Mouse (Mus musculus) CD4-positive, CD25-positive, alpha-beta regulatory T cell, adult 4 months (primary cell): Measurements from ENCODE around the gene Gucy1b2. TPM values are rescaled to one million over a fixed set of nuclear protein-coding genes. Genes with fewer than 3 reads are reported as not detected.

Source experiments
- ATAC-seq: one replicate; pipeline ENCODE4 v1.8.0; 2017
- polyA plus RNA-seq, 2 experiments: library from polyadenylated mRNA; unstranded; fragments of 100-300 nt; shearing (Covaris generic); gene quantifications; one replicate each; pipeline ENCODE4 v1.2.1; 2017

Gucy1b2 gene
- polyA plus RNA-seq, 2 experiments from 2014 or later: not detected

DNA sequence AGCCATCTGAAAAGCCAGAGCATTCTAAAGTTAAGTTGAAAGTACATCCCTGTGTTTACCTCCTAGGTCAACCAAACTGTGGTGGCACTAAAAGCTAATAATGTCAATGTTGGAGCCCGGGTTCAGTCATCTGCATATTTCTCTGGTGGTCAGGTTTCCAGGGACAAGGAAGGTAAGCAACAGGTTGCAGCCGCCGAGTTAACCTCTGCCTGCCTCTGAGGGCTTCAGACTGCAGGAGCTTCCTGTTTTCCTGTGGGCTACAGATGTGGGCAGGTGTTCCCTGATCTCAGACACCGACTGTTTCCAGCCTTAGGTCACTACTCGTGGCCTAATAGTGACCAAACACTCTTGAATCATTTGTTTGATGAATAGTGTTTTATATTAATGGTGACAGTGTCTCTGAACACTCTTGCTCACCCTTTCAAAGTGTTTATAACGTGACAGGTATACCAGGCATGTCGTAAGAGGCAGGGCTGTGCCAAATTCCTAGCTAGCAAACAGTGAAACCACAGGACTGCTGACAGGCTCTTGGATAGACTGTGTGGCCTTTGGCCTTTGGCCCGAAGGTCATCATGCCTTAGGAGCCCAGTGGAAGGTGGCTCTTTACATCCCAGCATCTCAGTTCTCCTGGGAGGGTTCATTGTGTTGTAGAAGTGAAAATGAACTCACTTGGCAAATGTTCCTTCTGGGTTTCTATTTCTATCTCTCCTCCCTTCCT is 94.7 kb downstream of the Gucy1b2 start:
- ATAC-seq: no peak

DNA sequence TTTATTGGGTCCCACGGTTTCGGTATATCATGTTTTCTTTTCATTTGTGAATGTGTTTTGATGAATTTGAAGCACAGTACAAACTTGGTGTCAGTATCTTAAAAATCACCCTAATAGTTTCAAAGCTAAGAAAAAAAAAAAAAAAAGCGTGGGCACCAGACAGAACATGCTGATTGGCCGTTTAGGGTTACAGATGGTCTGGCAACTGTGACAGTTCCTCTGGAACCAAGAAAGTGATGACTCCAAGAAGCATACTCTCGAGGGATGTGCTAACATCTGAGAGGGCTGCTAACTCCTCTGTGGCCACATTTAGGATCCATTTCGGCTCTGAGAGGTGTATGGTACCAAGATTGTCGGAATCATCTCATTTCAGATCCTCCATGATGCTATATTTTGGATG is 100.9 kb downstream of the Gucy1b2 start:
- ATAC-seq: no peak

- no peak for ATAC-seq
Measured at GRCm38 (mm10) chr14:62353793-62354192, 102.3 kb downstream of the Gucy1b2 start.

GRCm38 (mm10) chr14:62353372-62353771 is 102.7 kb downstream of the Gucy1b2 start:
- ATAC-seq: no peak

DNA sequence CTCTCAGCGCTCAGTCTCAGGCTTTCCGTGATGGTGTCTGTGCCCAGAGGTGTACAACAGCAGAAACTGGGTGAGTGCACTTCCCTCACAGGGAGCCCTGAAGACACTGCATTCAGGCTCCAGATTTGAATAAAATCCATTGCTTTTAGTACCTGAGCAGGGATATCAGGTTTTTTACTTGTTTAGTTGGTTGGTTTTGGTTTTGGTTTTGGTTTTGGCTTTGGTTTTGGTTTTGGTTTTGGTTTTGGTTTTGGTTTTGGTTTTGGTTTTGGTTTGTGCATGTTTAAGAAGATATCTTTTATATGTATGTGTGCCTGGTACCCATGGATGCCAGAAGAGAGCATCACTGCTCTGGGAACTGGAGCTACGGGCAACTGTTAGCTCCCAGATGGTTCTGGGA is 105.2 kb downstream of the Gucy1b2 start:
- ATAC-seq: peak; percentile 16

GRCm38 (mm10) chr14:62350186-62350585 is 105.9 kb downstream of the Gucy1b2 start:
- ATAC-seq: no peak

- ATAC-seq: no peak
Measured at GRCm38 (mm10) chr14:62349786-62350185, 106.3 kb downstream of the Gucy1b2 start.

DNA sequence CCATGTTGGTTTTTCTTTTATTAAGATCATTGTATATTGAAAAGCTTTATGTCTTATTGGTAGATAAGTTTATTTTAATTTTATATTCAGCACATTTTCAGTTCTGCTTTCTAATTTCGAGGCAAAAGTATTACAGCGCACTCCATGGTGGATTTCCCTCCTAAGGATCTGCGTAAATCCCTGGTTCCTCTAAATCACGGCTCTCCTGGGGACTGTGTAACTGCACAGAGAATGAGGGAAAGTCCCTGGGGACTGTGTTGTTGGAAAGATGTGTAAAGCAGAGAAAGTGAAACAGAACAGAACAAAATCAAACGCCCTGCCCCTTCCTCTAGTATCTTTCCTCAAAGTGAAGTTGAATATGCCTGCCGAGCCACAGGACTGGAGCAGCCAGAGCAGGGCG is 109.0 kb downstream of the Gucy1b2 start:
- ATAC-seq: peak; percentile 59

DNA sequence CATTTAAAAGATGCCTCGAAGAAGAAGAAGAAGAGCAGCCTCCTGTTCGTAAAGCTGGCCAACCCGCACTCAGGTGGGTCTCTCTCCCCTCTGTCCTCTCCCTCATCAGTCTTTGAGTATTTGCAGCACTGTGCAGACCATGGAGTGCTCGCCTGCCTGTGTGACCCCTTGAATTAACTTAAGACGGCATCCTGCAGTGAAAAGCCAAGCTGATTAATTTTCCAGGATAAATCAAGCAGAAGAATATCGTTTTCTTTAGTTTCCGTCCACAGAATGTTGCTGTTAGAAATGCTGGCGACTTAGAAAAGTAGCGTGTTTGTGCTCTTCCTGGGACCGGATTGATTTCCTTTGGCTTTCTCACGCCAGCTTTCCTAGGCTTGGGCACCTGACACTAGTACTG is 109.5 kb downstream of the Gucy1b2 start:
- ATAC-seq: no peak

Other genes with a start within 250 kb of the Gucy1b2 start
- 10 to 100 TPM; 24.5 to 34.1 TPM for gene Rnaseh2b, start 163.7 kb downstream of the Gucy1b2 start, polyA plus RNA-seq
- not detected for gene Dleu7, start 163.2 kb downstream of the Gucy1b2 start, polyA plus RNA-seq
- not detected for gene Fam124a, start 99.4 kb upstream of the Gucy1b2 start, polyA plus RNA-seq
- not detected for gene Gm4131, start 110.6 kb upstream of the Gucy1b2 start, polyA plus RNA-seq
- not detected for gene Serpine3, start 207.4 kb upstream of the Gucy1b2 start, polyA plus RNA-seq